Mouse (Mus musculus): ENCODE measurements around the gene Gm13278.
"Not testable (repeated sequence)": the region's sequence is repeated elsewhere in the genome, so short reads cannot be mapped to it uniquely, and the experiment has no call there.

Gm13278 gene

DNA sequence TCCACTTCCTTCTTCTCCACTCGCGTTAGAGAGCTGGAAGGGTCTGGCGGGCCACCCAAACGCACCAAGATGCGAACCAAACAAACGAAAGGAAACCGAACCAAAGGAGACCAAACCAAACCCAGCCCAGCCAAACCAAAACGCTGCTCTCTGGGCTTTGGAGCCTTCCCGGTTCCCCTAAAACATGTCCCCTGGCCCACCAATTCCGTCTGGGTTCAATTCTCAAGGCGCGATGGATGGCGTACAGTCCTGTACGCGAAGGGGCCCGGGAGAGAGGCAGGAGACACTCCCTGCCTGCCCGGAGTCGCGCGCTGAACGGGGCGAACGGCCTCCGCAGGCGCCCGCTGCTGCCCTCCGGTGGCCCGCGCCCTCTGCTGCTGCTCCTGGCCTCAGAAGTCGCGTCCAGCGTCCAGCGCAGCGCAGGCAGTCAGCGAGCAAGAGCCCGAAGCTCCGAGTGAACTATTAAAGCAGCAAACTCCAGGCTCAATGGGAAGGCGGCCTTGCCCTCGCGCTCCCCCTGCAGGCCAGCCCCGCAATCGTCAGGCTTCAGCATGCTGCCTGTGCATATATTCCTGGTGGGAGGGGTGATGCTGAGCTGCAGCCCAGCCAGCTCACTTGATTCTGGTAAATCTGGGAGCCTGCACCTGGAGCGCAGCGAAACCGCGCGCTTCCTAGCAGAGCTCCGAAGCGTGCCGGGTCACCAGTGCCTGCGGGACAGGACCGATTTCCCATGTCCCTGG lies 2.8 kb downstream of the Gm13278 start, which contains the start of gene Gm13275:
Gene Gm13275, plus strand, starts transcription at position 552 of the 740 bp plus-strand sequence.
- DNase-seq (ENCODE audit: low read depth, low spot score), result not testable (repeated sequence)

DNA sequence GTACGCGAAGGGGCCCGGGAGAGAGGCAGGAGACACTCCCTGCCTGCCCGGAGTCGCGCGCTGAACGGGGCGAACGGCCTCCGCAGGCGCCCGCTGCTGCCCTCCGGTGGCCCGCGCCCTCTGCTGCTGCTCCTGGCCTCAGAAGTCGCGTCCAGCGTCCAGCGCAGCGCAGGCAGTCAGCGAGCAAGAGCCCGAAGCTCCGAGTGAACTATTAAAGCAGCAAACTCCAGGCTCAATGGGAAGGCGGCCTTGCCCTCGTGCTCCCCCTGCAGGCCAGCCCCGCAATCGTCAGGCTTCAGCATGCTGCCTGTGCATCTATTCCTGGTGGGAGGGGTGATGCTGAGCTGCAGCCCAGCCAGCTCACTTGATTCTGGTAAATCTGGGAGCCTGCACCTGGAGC lies 5.7 kb downstream of the Gm13278 start, which contains the start of gene Gm13279:
Gene Gm13279, plus strand, starts transcription at position 301 of the 400 bp plus-strand sequence.
- not testable (repeated sequence) for DNase-seq (ENCODE audit: low read depth, low spot score)

DNA sequence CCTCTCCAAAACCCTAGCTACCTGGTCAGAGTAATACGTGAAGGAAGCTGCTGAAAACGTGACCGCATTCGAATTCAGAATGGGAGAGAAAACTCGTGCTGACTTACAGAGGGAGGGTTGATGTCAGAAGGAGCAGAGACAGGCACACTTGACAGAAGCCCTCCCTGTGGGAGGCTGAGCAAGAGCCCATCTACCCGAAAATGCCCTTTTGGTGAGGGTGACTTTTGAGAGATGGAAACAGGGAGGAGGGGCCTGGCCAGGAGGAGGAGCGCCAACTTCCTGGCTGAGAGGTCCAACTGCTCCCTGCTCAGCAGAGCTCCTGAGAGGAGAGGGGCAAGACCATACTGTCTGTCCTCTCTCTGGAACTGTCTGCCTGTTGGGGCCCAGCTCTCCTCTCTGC lies 8.0 kb downstream of the Gm13278 start, which contains the start of gene Gm13285:
Gene Gm13285, plus strand, starts transcription at position 301 of the 400 bp plus-strand sequence.
- DNase-seq (ENCODE audit: low read depth, low spot score), result not testable (repeated sequence)

DNA sequence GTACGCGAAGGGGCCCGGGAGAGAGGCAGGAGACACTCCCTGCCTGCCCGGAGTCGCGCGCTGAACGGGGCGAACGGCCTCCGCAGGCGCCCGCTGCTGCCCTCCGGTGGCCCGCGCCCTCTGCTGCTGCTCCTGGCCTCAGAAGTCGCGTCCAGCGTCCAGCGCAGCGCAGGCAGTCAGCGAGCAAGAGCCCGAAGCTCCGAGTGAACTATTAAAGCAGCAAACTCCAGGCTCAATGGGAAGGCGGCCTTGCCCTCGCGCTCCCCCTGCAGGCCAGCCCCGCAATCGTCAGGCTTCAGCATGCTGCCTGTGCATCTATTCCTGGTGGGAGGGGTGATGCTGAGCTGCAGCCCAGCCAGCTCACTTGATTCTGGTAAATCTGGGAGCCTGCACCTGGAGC lies 11.6 kb downstream of the Gm13278 start, which contains the start of gene Gm13287:
Gene Gm13287, plus strand, starts transcription at position 301 of the 400 bp plus-strand sequence.
- not testable (repeated sequence) for DNase-seq (ENCODE audit: low read depth, low spot score)

DNA sequence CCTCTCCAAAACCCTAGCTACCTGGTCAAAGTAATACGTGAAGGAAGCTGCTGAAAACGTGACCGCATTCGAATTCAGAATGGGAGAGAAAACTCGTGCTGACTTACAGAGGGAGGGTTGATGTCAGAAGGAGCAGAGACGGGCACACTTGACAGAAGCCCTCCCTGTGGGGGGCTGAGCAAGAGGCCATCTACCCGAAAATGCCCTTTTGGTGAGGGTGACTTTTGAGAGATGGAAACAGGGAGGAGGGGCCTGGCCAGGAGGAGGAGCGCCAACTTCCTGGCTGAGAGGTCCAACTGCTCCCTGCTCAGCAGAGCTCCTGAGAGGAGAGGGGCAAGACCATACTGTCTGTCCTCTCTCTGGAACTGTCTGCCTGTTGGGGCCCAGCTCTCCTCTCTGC lies 13.9 kb downstream of the Gm13278 start, which contains the start of gene Gm13288:
Gene Gm13288, plus strand, starts transcription at position 301 of the 400 bp plus-strand sequence.
- not testable (repeated sequence) for DNase-seq (ENCODE audit: low read depth, low spot score)

DNA sequence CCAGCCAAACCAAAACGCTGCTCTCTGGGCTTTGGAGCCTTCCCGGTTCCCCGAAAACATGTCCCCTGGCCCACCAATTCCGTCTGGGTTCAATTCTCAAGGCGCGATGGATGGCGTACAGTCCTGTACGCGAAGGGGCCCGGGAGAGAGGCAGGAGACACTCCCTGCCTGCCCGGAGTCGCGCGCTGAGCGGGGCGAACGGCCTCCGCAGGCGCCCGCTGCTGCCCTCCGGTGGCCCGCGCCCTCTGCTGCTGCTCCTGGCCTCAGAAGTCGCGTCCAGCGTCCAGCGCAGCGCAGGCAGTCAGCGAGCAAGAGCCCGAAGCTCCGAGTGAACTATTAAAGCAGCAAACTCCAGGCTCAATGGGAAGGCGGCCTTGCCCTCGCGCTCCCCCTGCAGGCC lies 14.4 kb downstream of the Gm13278 start:
- DNase-seq (ENCODE audit: low read depth, low spot score), result not testable (repeated sequence)

DNA sequence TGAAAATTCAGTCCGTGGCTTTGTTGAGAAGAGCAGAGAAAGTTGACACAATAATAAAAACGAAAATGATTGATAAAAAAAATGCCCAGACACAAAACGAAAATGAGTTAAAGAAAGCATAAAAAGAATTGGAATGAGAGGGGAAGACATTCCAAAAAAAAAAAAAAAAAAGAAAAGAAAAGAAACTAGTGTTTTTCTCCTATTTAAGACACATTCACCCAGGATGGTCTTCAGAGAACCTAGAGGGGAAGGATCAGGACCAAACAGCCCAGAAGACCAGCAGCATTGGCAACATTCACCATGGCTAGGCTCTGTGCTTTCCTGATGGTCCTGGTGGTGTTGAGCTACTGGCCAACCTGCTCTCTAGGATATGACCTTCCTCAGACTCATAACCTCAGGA lies 24.6 kb downstream of the Gm13278 start, which contains the start of gene Ifna7:
Gene Ifna7, plus strand, starts transcription at position 301 of the 400 bp plus-strand sequence.
- DNase-seq (ENCODE audit: low read depth, low spot score), result no peak

DNA sequence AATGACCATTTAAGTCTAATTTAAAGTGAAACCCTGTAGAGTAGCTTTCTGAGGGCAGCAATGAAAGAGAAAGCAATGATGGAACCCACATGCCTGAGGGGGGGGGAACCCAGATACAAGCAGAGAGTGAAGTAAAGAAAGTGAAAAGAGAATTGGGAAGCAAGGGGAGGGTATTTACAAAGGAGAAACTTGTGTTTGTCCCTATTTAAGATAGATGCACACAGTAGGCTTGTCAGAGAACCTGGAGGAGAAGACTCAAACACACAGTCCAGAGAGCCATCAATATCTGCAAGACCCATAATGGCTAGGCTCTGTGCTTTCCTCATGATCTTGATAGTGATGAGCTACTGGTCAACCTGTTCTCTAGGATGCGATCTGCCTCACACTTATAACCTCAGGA lies 28.3 kb downstream of the Gm13278 start, which contains the start of gene Ifna11:
Gene Ifna11, plus strand, starts transcription at position 301 of the 400 bp plus-strand sequence.
- DNase-seq (ENCODE audit: low read depth, low spot score), result no peak

DNA sequence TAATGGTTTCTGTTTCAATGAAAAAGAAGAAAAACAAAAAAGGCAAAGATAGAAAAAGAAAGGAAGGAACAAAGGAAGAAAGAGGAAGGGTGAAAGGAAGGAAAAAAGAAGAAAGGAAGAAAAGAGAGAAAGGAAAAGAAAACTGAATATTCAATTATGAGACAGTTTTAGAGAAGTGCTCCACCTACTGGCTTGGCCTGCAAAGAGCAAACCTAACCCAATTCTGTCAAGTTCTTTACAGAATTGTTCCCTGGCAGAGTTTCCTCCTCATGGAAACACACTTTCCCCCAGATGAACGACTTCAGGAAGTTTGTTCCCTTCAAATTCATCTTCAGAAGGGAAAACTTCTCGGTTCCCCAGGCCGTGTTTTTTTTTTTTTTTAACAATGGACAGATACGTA lies 31.6 kb downstream of the Gm13278 start:
- DNase-seq (ENCODE audit: low read depth, low spot score), result no peak

DNA sequence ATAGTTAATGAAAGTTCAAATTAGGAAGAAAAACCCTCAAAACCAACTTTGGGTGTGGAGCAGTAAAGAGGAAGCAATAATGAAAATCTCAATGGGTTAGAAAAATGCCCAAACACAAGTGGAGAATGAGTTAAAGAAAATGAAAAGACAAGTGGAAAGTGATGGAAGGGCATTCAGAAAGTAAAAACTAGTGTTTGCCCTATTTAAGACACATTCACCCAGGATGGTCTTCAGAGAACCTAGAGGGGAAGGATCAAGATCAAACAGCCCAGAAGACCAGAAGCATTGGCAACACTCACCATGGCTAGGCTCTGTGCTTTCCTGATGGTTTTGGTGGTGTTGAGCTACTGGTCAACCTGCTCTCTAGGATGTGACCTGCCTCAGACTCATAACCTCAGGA lies 35.8 kb downstream of the Gm13278 start, which contains the start of gene Ifna6:
Gene Ifna6, plus strand, starts transcription at position 301 of the 400 bp plus-strand sequence.
- not testable (repeated sequence) for DNase-seq (ENCODE audit: low read depth, low spot score)

DNA sequence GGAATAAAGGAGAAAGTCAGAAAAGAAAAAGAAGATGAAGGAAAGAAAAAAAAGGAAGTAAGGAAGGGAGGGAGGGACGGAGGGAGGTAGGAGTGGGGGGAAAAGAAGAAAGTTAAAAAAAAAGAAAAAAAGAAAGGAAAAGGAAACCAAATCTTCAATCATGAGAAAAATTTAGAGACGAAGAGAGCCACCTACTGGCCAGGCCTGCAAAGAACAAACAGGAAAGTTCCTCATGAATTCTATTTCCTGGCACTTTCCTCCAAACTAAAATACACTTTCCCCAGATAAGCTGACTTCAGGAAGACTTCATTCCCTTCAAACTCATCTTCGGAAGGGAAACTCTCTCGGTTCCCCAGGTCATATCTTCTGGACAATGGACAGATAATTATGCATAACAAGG lies 39.2 kb downstream of the Gm13278 start:
- DNase-seq (ENCODE audit: low read depth, low spot score), result no peak

DNA sequence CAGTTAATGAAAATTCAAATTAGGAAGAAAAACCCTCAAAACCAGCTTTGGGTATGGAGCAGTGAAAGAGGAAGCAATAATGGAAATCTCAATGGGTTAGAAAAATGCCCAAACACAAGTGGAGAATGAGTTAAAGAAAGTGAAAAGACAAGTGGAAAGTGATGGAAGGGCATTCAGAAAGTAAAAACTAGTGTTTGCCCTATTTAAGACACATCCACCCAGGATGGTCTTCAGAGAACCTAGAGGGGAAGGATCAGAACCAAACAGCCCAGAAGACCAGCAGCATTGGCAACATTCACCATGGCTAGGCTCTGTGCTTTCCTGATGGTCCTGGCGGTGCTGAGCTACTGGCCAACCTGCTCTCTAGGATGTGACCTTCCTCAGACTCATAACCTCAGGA lies 43.9 kb downstream of the Gm13278 start, which contains the start of gene Ifna5:
Gene Ifna5, plus strand, starts transcription at position 301 of the 400 bp plus-strand sequence.
- not testable (repeated sequence) for DNase-seq (ENCODE audit: low read depth, low spot score)

DNA sequence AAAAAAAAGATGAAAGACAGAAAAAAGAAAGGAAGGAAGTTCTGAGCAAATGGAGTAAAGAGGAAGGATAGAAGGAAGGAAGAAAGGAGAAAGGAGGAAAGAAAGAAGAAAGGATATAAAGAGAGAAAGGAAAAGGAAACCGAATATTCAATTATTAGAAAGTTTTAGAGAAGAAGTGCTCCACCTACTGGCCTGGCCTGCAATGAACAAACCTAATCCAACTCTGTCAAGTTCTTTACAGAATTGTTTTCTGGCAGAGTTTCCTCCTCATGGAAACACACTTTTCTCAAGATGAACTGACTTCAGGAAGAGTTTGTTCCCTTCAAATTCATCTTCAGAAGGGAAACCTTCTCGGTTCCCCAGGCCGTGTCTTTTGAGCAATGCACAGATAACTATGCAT lies 47.5 kb downstream of the Gm13278 start:
- DNase-seq (ENCODE audit: low read depth, low spot score), result no peak

DNA sequence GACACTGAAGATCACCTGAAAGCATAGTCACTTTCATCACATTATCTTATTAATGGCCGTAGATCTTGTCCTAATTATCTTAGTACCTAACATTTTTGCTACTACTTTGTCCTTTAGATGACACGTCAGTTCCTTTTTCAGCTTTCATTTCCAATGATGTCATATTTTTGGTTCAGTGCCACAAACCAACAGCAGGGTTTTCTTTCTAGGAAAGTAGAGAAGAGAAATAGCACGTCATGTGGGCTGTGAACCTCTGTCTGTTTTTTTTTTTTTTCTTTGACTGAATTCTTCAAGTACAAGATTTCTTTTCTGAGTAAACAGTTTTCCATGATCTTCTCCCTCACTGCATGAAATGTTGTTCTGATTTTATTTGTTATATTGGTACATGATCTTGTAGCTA lies 48.7 kb downstream of the Gm13278 start:
- DNase-seq (ENCODE audit: low read depth, low spot score), result no peak

DNA sequence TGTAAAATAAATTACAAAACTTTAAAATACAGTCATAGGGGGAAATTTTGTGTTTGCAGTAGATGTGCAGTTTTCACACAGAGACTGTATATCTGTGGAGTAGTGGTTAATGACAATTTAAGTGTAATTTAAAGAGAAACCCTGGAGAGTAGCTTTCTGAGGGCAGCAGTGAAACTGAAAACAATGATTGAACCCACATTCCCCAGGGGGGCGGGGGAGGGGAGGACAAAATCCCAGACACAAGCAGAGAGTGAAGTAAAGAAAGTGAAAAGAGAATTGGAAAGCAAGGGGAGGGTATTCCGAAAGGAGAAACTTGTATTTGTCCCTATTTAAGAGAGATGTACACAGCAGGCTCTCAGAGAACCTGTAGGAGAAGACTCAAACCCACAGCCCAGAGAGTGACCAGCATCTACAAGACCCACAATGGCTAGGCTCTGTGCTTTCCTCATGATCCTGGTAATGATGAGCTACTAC lies 50.1 kb downstream of the Gm13278 start, which contains the start of gene Ifna4:
Gene Ifna4, plus strand, starts transcription at position 424 of the 474 bp plus-strand sequence.
- DNase-seq (ENCODE audit: low read depth, low spot score), result no peak

Data from telencephalon, adult 2 months (tissue).